Mouse (Mus musculus) adrenal gland, postnatal 25 days (tissue): ENCODE data around the gene Imp3. TPM values are rescaled to one million over a fixed set of nuclear protein-coding genes. Genes with fewer than 3 reads are reported as not detected.
"Not testable (repeated sequence)": the region's sequence is repeated elsewhere in the genome, so short reads cannot be mapped to it uniquely, and the experiment has no call there.

ENCODE experiments used
- DNase-seq: peaks from one replicate; pipeline ENCODE4 v3.0.0; 2021; ENCODE audit warnings: mixed read lengths
- long read RNA-seq: library from polyadenylated mRNA; stranded (forward); transcript quantifications from one replicate; pipeline ENCODE4 v2.0.0, GENCODE M21; 2021
- total RNA-seq: library from RNA; stranded (reverse); gene quantifications from 2 replicates; pipeline ENCODE4 v1.2.3, GENCODE M21; 2021

Gene Imp3
- total RNA-seq = 87.0 and 105 TPM in 2 replicates
- long read RNA-seq, transcript Imp3-201 (1 exons, 924 nt) = major isoform, 47 of 47 reads
- long read RNA-seq, partial matches to known transcripts = 0 of 47 reads
- long read RNA-seq, other reads (novel, unspliced or antisense) = 0 of 47 reads

DNA sequence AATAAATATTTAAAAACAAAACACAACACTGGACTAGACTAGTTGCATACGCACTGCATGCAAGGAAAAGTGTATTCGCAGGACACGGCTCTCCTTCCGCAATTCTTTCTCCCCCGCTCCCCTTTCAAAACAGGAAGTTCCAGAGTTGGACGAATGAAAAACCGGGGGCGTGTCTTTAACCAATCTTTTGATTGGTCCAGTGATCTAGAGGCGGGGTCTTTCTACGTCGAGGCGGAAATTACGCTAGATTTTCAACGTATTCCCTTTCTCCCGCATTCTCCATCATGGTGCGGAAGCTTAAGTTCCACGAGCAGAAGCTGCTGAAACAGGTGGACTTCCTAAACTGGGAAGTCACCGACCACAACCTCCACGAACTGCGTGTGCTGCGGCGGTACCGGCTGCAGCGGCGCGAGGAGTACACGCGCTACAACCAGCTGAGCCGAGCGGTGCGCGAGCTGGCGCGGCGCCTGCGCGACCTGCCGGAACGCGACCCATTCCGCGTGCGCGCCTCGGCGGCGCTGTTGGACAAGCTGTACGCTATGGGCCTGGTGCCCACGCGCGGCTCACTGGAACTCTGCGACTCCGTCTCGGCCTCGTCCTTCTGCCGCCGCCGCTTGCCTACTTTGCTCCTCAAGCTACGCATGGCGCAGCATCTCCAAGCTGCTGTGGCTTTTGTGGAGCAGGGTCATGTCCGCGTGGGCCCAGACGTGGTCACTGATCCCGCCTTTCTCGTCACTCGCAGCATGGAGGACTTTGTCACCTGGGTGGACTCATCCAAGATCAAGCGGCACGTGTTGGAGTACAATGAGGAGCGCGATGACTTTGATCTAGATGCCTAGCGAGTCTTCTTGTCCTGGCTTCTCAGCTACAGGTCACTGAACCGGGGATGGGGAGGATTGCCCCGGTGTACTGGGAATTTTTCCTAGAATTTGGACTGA lies at the start of gene Imp3:
Imp3 (plus strand) TSS at position 253 of the 938 bp plus-strand sequence.
- peak; percentile 79 for DNase-seq

DNA sequence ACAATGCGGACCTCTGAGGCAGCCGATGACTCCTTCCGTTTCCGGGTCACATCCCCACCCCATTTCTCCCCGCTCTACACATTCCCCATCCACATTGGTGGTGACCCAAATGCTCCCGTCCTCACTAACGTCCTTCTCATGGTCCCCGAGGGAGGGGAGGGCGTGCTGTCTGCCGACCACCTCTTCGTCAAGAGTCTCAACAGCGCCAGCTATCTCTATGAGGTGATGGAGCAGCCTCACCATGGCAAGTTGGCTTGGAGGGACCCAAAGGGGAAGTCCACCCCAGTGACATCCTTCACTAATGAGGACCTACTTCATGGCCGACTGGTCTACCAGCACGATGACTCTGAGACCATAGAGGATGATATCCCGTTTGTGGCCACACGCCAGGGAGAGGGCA lies 49.7 kb upstream of the Imp3 start:
- DNase-seq = no peak

GRCm38 (mm10) chr9:56889817-56890216 lies 47.5 kb upstream of the Imp3 start:
- peak; percentile 53 for DNase-seq

DNA sequence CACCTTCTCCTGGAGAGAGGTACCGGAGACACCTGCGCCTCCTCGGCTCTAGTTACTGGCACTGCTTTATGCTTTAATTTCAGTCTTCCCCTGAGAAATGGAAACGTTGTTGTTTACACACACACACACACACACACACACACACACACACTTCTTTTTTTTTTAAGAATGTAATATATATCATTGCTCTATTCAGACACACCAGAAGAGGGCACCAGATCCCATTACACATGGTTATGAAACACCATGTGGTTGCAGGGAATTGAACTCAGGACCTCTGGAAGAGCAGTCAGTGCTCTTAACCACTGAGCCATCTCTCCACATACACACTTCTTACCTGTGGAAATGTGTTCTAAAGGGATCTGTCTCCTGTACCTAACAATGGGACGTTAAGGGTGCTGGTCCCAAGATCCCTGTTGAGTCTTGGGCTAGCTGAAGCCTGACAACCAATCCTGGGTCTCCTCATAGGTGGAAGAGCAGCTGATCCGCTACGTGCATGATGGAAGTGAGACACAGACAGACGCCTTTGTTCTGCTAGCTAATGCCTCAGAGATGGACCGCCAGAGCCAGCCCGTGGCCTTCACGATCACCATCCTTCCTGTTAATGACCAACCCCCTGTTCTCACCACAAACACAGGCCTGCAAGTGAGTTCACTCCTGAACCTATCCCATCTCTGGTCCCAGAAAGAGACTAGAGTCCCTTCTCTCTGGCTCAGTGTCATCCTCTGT lies 46.6 kb upstream of the Imp3 start:
- DNase-seq = no peak

DNA sequence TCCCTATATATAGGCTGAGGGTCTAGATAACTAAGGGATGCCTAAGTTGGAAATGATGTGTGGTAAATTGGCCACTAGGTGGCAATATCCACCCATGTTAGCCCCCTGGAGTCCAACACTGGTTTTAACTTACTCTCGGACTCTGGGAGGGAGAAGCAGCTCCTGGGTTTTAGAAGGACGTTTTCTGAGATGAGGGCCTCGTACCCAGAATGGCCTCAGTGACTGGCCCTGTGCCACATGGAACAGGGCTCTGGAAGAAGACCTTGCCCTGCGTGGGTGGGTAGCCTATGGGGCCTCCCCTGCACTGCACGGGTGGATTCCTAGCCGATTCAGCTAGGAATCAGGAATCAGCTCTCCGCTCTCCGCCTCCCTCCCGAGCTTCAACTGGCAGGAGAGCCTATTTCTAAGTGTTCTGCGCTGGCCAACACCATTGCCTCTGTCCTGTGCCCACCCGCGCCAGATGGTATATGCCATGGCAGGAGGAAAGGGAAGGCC lies 45.7 kb upstream of the Imp3 start:
- DNase-seq = peak; percentile 42

GRCm38 (mm10) chr9:56892111-56892510 lies 45.2 kb upstream of the Imp3 start:
- DNase-seq = no peak

DNA sequence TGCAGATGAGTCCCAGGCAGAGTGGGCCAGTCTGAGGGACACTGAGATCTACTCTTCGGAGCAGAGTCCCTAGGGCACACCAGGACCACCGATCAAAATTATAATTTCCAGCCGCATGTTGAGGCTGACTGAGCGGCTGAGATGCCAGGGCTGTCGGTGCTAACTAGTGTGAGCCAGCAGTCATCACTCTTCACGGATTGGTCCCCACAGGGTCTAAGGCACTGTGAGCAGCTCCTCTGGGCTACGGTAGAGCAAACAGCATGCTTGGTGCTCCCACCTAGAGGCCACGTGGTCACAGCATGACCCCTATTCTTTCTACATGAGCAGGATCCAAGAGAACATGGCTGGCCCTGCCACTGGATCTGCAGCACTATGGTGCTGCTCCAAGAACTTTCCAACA lies 44.0 kb upstream of the Imp3 start:
- DNase-seq = no peak

DNA sequence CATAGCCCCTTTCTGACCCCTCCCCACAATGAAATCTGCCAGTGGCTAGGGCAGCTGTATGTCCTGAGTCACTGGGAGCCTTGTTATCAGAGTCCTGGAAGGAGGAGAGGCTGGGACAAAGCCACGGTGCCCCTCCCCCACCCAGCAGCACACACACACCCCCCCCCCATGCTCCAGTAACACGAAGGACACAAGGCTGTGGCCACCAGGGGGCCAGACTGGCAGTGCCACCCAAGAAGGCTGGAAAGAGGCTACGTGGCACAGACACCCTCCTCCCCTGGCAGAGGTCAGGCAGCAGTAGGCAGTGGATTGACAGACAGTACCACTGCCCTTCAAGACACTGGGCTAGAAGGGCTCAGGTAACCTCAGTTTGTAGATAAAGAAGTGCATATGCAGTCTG lies 43.3 kb upstream of the Imp3 start:
- DNase-seq = peak; percentile 57

DNA sequence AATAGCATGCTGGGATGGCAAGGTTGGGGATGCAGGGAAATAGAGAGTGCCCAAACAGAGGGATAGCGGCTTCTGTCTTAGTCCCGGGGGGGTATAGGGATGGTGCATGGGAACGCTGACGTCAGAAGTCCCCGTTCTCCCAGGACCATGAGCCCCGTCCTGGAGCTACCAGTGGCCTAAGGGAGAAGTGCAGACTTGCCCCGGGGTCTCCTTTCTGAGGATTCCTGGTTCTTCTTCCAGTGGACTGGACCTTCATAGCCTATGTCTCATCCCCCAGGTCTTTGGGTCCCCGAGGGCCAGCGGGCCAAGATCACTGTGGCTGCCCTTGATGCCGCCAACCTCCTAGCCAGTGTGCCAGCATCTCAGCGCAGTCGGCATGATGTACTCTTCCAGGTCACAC lies 40.5 kb upstream of the Imp3 start:
- no peak for DNase-seq

DNA sequence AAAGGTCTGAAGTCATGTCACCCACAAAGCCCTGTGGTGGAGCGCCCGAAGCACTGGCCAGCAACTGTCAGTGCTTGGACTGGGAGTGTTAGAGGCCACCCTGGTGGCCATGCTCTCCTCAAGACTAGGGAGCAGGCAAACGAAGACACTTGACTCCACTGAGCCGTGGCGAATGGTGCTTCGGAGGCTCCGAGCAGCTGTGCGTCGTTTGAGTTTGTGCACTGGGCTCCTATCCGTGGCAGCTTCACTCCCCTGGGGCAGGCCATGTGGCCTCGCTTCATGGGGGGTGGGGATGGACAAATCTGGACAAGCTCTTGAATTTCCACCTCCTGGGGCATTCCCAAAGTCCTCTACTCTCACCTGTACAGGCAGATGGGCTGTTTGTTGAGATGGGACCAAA lies 37.9 kb upstream of the Imp3 start:
- DNase-seq = no peak

GRCm38 (mm10) chr9:56900060-56900459 lies 37.2 kb upstream of the Imp3 start:
- DNase-seq = no peak

GRCm38 (mm10) chr9:56900571-56900970 lies 36.7 kb upstream of the Imp3 start:
- DNase-seq = no peak

DNA sequence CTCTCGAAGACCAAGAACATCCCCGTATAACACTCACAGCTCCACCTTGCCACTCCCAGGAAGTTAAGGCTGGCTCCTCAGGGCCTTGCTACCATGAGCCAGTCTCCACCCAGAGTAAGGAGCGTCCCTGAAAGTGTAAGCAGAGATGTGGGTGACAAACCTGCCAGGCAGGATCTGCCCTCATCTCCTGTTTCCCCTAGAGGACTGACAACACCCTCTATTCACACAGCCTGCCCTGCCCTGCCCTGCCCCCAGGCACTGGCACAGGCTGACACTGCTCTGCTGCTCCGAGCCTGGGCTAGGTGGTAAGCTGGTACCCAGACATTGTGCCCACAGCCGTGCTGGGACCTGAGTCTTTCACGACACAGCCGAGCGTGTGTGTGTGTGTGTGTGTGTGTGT lies 36.1 kb upstream of the Imp3 start:
- no peak for DNase-seq

DNA sequence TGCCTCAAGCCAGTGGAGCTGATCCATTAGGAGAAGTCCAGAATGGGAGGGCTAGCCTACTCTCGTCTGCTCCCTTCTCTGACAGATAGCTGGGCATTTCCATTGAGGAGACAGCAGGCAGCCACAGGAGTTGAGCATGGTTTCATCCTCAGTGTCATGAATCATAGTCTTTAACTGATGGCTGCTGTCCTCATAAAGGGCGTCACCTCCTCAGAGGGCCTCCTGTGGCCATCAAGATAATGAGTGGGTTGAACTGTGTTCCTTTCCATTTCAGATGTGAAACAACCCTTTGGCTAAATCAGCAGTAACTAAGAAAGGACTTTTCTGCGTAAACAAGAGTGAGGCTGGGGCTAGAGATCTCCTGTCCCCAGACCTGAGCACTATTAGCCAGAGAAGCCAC lies 33.6 kb upstream of the Imp3 start:
- no peak for DNase-seq

DNA sequence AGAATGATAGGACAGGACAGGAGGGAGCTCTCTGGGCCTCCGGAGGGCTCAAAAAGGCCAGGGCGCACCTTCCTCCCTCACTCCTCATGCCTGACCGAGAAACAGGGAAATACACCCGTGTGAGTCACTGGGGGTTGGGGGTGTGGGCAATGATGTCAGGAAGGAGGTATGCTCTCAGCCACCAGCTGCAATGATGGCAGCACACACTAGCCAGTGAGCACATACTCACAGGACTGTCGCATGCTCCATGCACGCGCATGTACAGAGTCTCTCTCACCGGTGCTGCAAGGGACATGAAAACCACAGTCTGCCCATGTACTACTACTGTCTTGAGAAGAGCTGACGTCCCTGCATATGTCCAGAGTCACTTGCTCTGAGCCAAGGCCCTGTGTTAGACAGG lies 29.7 kb upstream of the Imp3 start:
- DNase-seq = no peak

DNA sequence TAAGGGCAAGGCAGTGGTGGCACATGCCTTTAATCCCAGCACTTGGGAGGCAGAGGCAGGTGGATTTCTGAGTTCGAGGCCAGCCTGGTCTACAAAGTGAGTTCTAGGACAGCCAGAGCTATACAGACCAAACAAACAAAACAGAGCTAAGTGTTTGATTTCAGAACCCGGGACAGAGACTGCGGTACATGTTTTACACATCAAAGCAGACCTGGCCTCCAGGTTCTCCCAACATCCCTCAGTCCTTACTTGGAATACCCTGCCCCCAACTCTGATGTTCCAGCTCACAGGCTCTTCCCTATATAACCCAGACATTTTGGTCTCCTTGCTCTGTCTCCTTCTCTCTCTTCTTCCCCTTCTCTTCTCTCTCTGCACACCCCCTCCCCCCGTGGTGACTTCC lies 27.3 kb upstream of the Imp3 start:
- DNase-seq = not testable (repeated sequence)

GRCm38 (mm10) chr9:56911017-56911416 lies 26.3 kb upstream of the Imp3 start:
- DNase-seq = no peak

- no peak for DNase-seq
These were observed 23.3 kb upstream of the Imp3 start for GRCm38 (mm10) chr9:56913991-56914390.

GRCm38 (mm10) chr9:56915116-56915515 lies 22.2 kb upstream of the Imp3 start:
- no peak for DNase-seq

DNA sequence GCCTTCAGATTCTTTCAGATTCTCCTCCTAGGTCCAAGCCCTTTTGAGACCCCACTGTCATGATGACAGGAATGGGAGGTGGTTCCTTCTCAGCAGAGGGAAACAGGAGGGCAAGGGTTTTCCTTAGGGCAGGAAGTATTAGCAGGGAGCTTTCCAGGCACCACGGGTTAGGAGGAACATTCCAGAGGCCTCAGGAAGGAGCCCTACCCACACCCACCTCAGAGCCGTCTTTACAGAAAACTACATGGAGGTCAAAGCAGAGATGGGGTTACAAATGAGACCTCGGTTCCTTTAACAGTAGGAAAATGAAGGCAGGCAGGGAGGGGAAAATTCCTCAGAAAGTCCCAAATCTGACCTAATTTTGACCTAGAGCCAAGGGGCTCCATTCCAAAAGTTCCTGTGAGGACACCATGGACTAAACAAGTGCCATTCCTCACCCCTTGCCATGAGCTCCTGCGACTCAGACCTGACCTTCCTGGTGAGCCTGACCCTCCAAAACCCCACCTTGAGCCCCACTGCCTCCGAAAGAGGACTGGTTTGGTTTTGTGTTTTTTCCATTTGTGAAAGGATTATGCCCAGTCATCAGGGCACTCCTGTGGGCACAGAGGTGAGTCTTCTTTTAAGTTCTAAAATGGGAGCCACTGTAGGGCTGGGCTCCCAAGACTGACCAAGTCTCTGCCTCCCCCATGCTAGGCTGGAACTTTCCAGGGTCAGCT lies 21.4 kb upstream of the Imp3 start:
- no peak for DNase-seq

DNA sequence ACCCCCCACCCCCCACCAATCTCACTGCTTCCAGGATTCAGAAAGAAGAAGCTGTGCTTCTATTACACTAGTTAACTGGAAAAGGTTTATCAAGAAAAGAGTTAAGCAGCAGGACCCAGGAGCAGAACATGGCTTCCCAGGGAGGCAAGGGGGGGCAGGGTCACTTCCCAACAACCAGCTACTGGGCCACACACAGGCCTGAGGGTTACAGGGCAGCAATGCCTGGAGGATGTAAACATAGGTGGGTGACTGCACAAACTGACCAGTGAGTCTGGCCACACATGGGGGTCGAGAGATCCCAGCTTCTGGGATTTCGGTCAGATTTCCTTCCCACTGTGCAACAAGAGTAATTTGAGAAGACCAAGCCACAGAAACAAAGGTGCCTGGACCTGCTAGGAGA lies 20.1 kb upstream of the Imp3 start:
- DNase-seq = no peak

GRCm38 (mm10) chr9:56918466-56918865 lies 18.8 kb upstream of the Imp3 start:
- no peak for DNase-seq
